Mouse (Mus musculus) E14TG2a.4 (cell line): ENCODE results near the gene Fnd3c2.

Experiments used
- CTCF ChIP-seq: conservative IDR thresholded peaks from 2 replicates; pipeline ENCODE4 v1.5.1; 2014; ENCODE audit warnings: low read length
- NANOG ChIP-seq: IDR thresholded peaks from 2 replicates; pipeline ENCODE4 v1.6.1; 2014; ENCODE audit warnings: borderline replicate concordance, low read length, mixed read lengths
- POU5F1 ChIP-seq: IDR thresholded peaks from 2 replicates; pipeline ENCODE4 v1.6.1; 2014; ENCODE audit warnings: low read length, borderline replicate concordance

DNA sequence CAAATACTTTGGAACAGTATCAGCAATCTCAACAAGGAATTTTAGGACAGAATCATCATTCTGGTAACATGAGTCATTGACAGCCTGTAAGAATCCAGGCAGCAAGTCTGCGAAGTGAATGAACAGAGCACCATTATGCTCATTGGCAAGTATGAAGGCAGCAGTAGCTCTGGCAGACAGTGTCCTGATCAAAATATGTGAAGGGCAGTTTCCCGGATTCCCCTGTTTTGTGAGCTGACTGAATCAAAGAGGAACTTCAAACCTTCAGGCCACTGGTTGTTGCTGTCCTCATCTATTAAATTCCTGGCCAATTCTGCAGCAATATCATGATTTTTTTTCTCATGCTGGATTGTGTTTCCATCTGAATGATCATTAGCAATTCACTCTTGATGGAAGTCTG lies 29.3 kb upstream of the Fnd3c2 start:
- TF ChIP-seq CTCF (no peak), NANOG (no peak), POU5F1 (no peak)
